Mouse (Mus musculus) lung, adult 2 months (tissue): ENCODE data around the gene Mlip. TPM values are rescaled to one million over a fixed set of nuclear protein-coding genes. Genes with fewer than 3 reads are reported as not detected.
"Not testable (repeated sequence)": the region's sequence is repeated elsewhere in the genome, so short reads cannot be mapped to it uniquely, and the experiment has no call there.

ENCODE experiments used
- DNase-seq: peaks from one replicate; pipeline ENCODE4 v3.0.0; 2022
- H3K4me1 ChIP-seq: fragments of 200-500 bp; 2 replicates; pipeline ENCODE4 v1.6.1; 2011; ENCODE audit warnings: low read length; ENCODE audit not compliant: control insufficient read depth, insufficient read depth
- H3K4me3 ChIP-seq: fragments of 200-500 bp; replicated peaks from 2 replicates; pipeline ENCODE3; 2011; ENCODE audit warnings: low read depth, mild to moderate bottlenecking, control low read depth, low read length; ENCODE audit errors: extremely low read depth
- CTCF ChIP-seq: fragments of 200-500 bp; IDR thresholded peaks from 2 replicates; pipeline ENCODE4 v1.5.1; 2011; ENCODE audit warnings: mild to moderate bottlenecking, low read length, control low read depth; ENCODE audit not compliant: insufficient read depth
- POLR2A ChIP-seq: fragments of 200-500 bp; IDR thresholded peaks from 2 replicates; pipeline ENCODE4 v1.6.1; 2011; ENCODE audit warnings: low read depth, mild to moderate bottlenecking, control low read depth, low read length, borderline replicate concordance; ENCODE audit errors: extremely low read depth
- WGBS: fragments of 180-500 bp; shearing (Covaris S2); methylation state at CpG from one replicate; pipeline ENCODE4 v1.1.7; 2018; 5-methylcytosine and 5-hydroxymethylcytosine counted together
- polyA plus RNA-seq: library from polyadenylated mRNA; depleted of rRNA; stranded (reverse); fragments of >200 nt; gene quantifications from 2 replicates; pipeline ENCODE4 v1.2.3, GENCODE M21; 2012

Gene Mlip
- polyA plus RNA-seq, 1 experiment: 4.9 TPM

- no peak for DNase-seq
- no peak for TF ChIP-seq CTCF
- TF ChIP-seq POLR2A: no peak
- Histone ChIP-seq H3K4me1 (no peaks in the 10 kb centered on the region), H3K4me3 (no peak overlapping the region)
- 73% methylated on average over 3 of the region's 3 CpGs for WGBS
Measured at GRCm38 (mm10) chr9:77382514-77382913, 29.7 kb upstream of the Mlip start.

- peak; percentile 76 for DNase-seq
- peak; percentile 81 for TF ChIP-seq CTCF
- TF ChIP-seq POLR2A: no peak
- Histone ChIP-seq H3K4me1 (no peaks in the 10 kb centered on the region), H3K4me3 (no peak overlapping the region)
- 11% methylated on average over 5 of the region's 5 CpGs for WGBS
Measured at GRCm38 (mm10) chr9:77381565-77381964, 28.8 kb upstream of the Mlip start.

GRCm38 (mm10) chr9:77379625-77380024 is 26.9 kb upstream of the Mlip start:
- DNase-seq: peak; percentile 38
- WGBS: 38% methylated on average over 5 of the region's 5 CpGs
- peak; percentile 67 for TF ChIP-seq CTCF
- TF ChIP-seq POLR2A: no peak
- no peak overlapping the region for H3K4me3 ChIP-seq
- H3K4me1 ChIP-seq: no peaks in the 10 kb centered on the region

GRCm38 (mm10) chr9:77377696-77378095 is 24.9 kb upstream of the Mlip start:
- TF ChIP-seq CTCF (no peak), POLR2A (no peak)
- no peak overlapping the region for H3K4me3 ChIP-seq
- no peak for DNase-seq
- WGBS: 63% methylated on average over 10 of the region's 10 CpGs
- H3K4me1 ChIP-seq: no peaks in the 10 kb centered on the region

GRCm38 (mm10) chr9:77377082-77377481 is 24.3 kb upstream of the Mlip start:
- WGBS: 57% methylated on average over 10 of the region's 10 CpGs
- Histone ChIP-seq H3K4me1 (no peaks in the 10 kb centered on the region), H3K4me3 (no peak overlapping the region)
- TF ChIP-seq POLR2A (no peak), CTCF (peak; percentile 37; the same call in 1 of the 2 replicates)
- no peak for DNase-seq

GRCm38 (mm10) chr9:77376561-77376960 is 23.8 kb upstream of the Mlip start:
- Histone ChIP-seq H3K4me3 (no peak overlapping the region), H3K4me1 (no peaks in the 10 kb centered on the region)
- no peak for TF ChIP-seq CTCF
- no peak for TF ChIP-seq POLR2A
- WGBS: 82% methylated on average over 7 of the region's 7 CpGs
- no peak for DNase-seq

DNA sequence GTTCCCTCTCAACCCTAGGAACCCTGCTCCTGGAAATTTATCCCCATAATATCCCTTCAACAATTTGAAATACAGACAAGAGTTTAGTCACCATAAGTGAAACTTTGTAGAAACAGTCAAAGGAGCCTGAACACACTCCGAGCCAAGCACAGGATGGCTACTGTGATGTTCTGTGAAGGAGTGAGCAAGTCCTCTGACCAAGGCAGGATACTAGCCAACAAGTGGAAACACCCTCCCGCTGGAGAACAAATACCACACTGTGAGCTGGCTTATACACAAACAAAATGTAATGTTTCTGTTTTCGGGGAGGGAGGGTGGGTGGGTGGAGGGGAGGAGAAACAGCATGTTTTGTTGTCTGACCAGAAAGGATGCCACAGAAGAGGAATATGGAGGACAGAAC is 17.9 kb upstream of the Mlip start:
- DNase-seq: no peak
- no peak overlapping the region for H3K4me3 ChIP-seq
- WGBS: 71% methylated on average over 3 of the region's 3 CpGs

GRCm38 (mm10) chr9:77369262-77369661 is 16.5 kb upstream of the Mlip start:
- Histone ChIP-seq H3K4me1 (no peaks in the 10 kb centered on the region), H3K4me3 (no peak overlapping the region)
- 77% methylated on average over 9 of the region's 9 CpGs for WGBS
- TF ChIP-seq CTCF: no peak
- TF ChIP-seq POLR2A: no peak
- no peak for DNase-seq

More for the DNA sequence above, 17.9 kb upstream of the Mlip start:
- no peak for TF ChIP-seq CTCF
- no peak for TF ChIP-seq POLR2A
- H3K4me1 ChIP-seq: no peaks in the 10 kb centered on the region

GRCm38 (mm10) chr9:77364681-77365080 is 11.9 kb upstream of the Mlip start:
- not testable (repeated sequence) for DNase-seq, H3K4me1 ChIP-seq, H3K4me3 ChIP-seq
- 67% methylated on average over 9 of the region's 9 CpGs for WGBS

- DNase-seq: no peak
- TF ChIP-seq POLR2A (no peak), CTCF (no peak)
- Histone ChIP-seq H3K4me3 (no peak overlapping the region), H3K4me1 (no peaks in the 10 kb centered on the region)
Measured at GRCm38 (mm10) chr9:77362906-77363305, 10.1 kb upstream of the Mlip start.

- no peak for DNase-seq
- TF ChIP-seq POLR2A: no peak
- no peak for TF ChIP-seq CTCF
- Histone ChIP-seq H3K4me3 (no peak overlapping the region), H3K4me1 (no peaks in the 10 kb centered on the region)
- 66% methylated on average over 8 of the region's 8 CpGs for WGBS
Measured at GRCm38 (mm10) chr9:77360654-77361053, 7.9 kb upstream of the Mlip start.
